Mouse (Mus musculus) stomach, embryonic 15.5 days (tissue): ENCODE measurements around the gene Tmem107. TPM values are rescaled to one million over a fixed set of nuclear protein-coding genes. Genes with fewer than 3 reads are reported as not detected.

Source experiments
- ATAC-seq: fragments of 200-750 bp; cut with Nextera tagmentation; 2 replicates; pipeline ENCODE4 v1.8.0; 2017; ENCODE audit warnings: low read depth, moderate number of reproducible peaks, moderate TSS enrichment; ENCODE audit not compliant: insufficient read depth, low FRiP score
- H3K27ac ChIP-seq: fragments of 300-500 bp; sonication (generic); 2 replicates; pipeline ENCODE4 v1.5.1; 2015; ENCODE audit warnings: mild to moderate bottlenecking, inconsistent platforms
- H3K27me3 ChIP-seq: fragments of 300-500 bp; sonication (generic); replicated peaks from 2 replicates; pipeline ENCODE4 v1.6.1; 2015; ENCODE audit warnings: inconsistent platforms
- H3K36me3 ChIP-seq: fragments of 300-500 bp; sonication (generic); 2 replicates; pipeline ENCODE4 v1.6.1; 2015; ENCODE audit warnings: inconsistent platforms
- H3K4me1 ChIP-seq: fragments of 300-500 bp; sonication (generic); 2 replicates; pipeline ENCODE4 v1.6.1; 2015; ENCODE audit warnings: inconsistent platforms
- H3K4me2 ChIP-seq: fragments of 300-500 bp; sonication (generic); 2 replicates; pipeline ENCODE4 v1.6.1; 2015; ENCODE audit warnings: mild to moderate bottlenecking, inconsistent platforms
- H3K4me3 ChIP-seq: fragments of 300-500 bp; sonication (generic); replicated peaks from 2 replicates; pipeline ENCODE4 v1.5.1; 2015; ENCODE audit warnings: inconsistent platforms
- H3K9ac ChIP-seq: fragments of 300-500 bp; sonication (generic); 2 replicates; pipeline ENCODE4 v1.6.1; 2015; ENCODE audit warnings: inconsistent platforms
- H3K9me3 ChIP-seq: fragments of 300-500 bp; sonication (generic); 2 replicates; pipeline ENCODE4 v1.6.1; 2016; ENCODE audit warnings: inconsistent platforms
- WGBS: fragments of 180-500 bp; shearing (Covaris S2); methylation state at CpG from one replicate; pipeline ENCODE4 v1.1.7; 2015; 5-methylcytosine and 5-hydroxymethylcytosine counted together
- polyA plus RNA-seq: library from polyadenylated mRNA; unstranded; fragments of >200 nt; fragmentation: Nextera tagmentation; extraction: Ambion mirVana; gene quantifications from 2 replicates; pipeline ENCODE4 v1.2.1, GENCODE M21; 2015

Tmem107 gene
- 49.6 and 55.0 TPM in 2 replicates for polyA plus RNA-seq

- H3K4me1 ChIP-seq = peaks cover 40% of the 10 kb centered on the region
Measured at GRCm38 (mm10) chr11:69070590-69071222, at the start of gene Tmem107. Gene Tmem107, plus strand, starts transcription at chr11:69070806.

GRCm38 (mm10) chr11:69026562-69026961, 44.0 kb upstream of the Tmem107 start:
- Histone ChIP-seq H3K27me3 (no peaks in the 10 kb centered on the region), H3K9ac (no peak overlapping the region), H3K36me3 (peaks cover 68% of the 10 kb centered on the region), H3K4me2 (no peak overlapping the region), H3K27ac (no peak overlapping the region), H3K4me3 (no peak overlapping the region), H3K4me1 (no peaks in the 10 kb centered on the region), H3K9me3 (no peaks in the 10 kb centered on the region)
- 96% methylated on average over 3 of the region's 3 CpGs for WGBS
- no peak for ATAC-seq

More at GRCm38 (mm10) chr11:69070590-69071222, at the start of gene Tmem107:
- peak within 1 kb of the TSS; percentile 63 for H3K4me3 ChIP-seq
- no peaks in the 10 kb centered on the region for H3K9me3 ChIP-seq
- H3K27me3 ChIP-seq = no peaks in the 10 kb centered on the region
- WGBS = under 1% methylated on average over 47 of the region's 47 CpGs
- no peaks in the 10 kb centered on the region for H3K36me3 ChIP-seq
- peak within 1 kb of the TSS; percentile 90 for H3K4me2 ChIP-seq
- H3K9ac ChIP-seq = peak within 1 kb of the TSS; percentile 68
- peak; percentile 86 for ATAC-seq
- H3K27ac ChIP-seq = peak within 1 kb of the TSS; percentile 92

GRCm38 (mm10) chr11:69028805-69029204, 41.8 kb upstream of the Tmem107 start:
- Histone ChIP-seq H3K27ac (no peak overlapping the region), H3K4me1 (no peaks in the 10 kb centered on the region), H3K9me3 (no peaks in the 10 kb centered on the region), H3K4me2 (no peak overlapping the region), H3K4me3 (no peak overlapping the region), H3K36me3 (peaks cover 61% of the 10 kb centered on the region), H3K27me3 (no peaks in the 10 kb centered on the region), H3K9ac (no peak overlapping the region)
- ATAC-seq = no peak
- 68% methylated on average over 2 of the region's 2 CpGs for WGBS

GRCm38 (mm10) chr11:69033552-69033951, 37.1 kb upstream of the Tmem107 start:
- Histone ChIP-seq H3K27ac (no peak overlapping the region), H3K36me3 (peaks cover 42% of the 10 kb centered on the region), H3K4me1 (peaks cover 10% of the 10 kb centered on the region), H3K27me3 (no peaks in the 10 kb centered on the region), H3K4me3 (no peak overlapping the region), H3K4me2 (no peak overlapping the region), H3K9me3 (no peaks in the 10 kb centered on the region), H3K9ac (no peak overlapping the region)
- ATAC-seq = no peak
- WGBS = 72% methylated on average over 9 of the region's 9 CpGs

- no peaks in the 10 kb centered on the region for H3K9me3 ChIP-seq
- no peak overlapping the region for H3K27ac ChIP-seq
- no peak overlapping the region for H3K4me3 ChIP-seq
- no peak for ATAC-seq
- H3K4me2 ChIP-seq = no peak overlapping the region
- WGBS = 89% methylated on average over 3 of the region's 3 CpGs
- H3K9ac ChIP-seq = no peak overlapping the region
- no peaks in the 10 kb centered on the region for H3K27me3 ChIP-seq
- peaks cover 20% of the 10 kb centered on the region for H3K4me1 ChIP-seq
- peaks cover 38% of the 10 kb centered on the region for H3K36me3 ChIP-seq
Measured at GRCm38 (mm10) chr11:69034585-69034984, 36.0 kb upstream of the Tmem107 start.

GRCm38 (mm10) chr11:69035411-69035810, 35.2 kb upstream of the Tmem107 start:
- Histone ChIP-seq H3K4me3 (no peak overlapping the region; the same call in 1 of the 2 replicates), H3K27ac (peak overlapping the region; percentile 55), H3K27me3 (no peaks in the 10 kb centered on the region), H3K36me3 (peaks cover 34% of the 10 kb centered on the region), H3K9ac (no peak overlapping the region), H3K9me3 (no peaks in the 10 kb centered on the region), H3K4me1 (peaks cover 22% of the 10 kb centered on the region), H3K4me2 (peak overlapping the region; percentile 59)
- no peak for ATAC-seq
- WGBS = 85% methylated on average over 9 of the region's 9 CpGs

- peak; percentile 17; the same call in 1 of the 2 replicates for ATAC-seq
- H3K9me3 ChIP-seq = no peaks in the 10 kb centered on the region
- no peaks in the 10 kb centered on the region for H3K27me3 ChIP-seq
- peaks cover 34% of the 10 kb centered on the region for H3K36me3 ChIP-seq
- peak overlapping the region; percentile 73; the same call in 1 of the 2 replicates for H3K4me3 ChIP-seq
- peaks cover 22% of the 10 kb centered on the region for H3K4me1 ChIP-seq
- WGBS = 7% methylated on average over 8 of the region's 8 CpGs
- peak overlapping the region; percentile 55 for H3K27ac ChIP-seq
- H3K9ac ChIP-seq = no peak overlapping the region
- H3K4me2 ChIP-seq = peak overlapping the region; percentile 59
Measured at GRCm38 (mm10) chr11:69035849-69036248, 34.8 kb upstream of the Tmem107 start.

GRCm38 (mm10) chr11:69036486-69037230, 33.9 kb upstream of the Tmem107 start:
- H3K9ac ChIP-seq = peak overlapping the region; percentile 67
- peak overlapping the region; percentile 88 for H3K27ac ChIP-seq
- no peaks in the 10 kb centered on the region for H3K27me3 ChIP-seq
- peak overlapping the region; percentile 59 for H3K4me2 ChIP-seq
- H3K36me3 ChIP-seq = peaks cover 30% of the 10 kb centered on the region
- peaks cover 22% of the 10 kb centered on the region for H3K4me1 ChIP-seq
- 9% methylated on average over 20 of the region's 20 CpGs for WGBS
- no peaks in the 10 kb centered on the region for H3K9me3 ChIP-seq
- ATAC-seq = 0 out of 2 replicates have a peak, but pooled peaks have one; percentile 16
- peak overlapping the region; percentile 73 for H3K4me3 ChIP-seq

GRCm38 (mm10) chr11:69037231-69038061, 33.2 kb upstream of the Tmem107 start:
- Histone ChIP-seq H3K4me3 (peak overlapping the region; percentile 73), H3K9me3 (no peaks in the 10 kb centered on the region), H3K4me2 (peak overlapping the region; percentile 59), H3K9ac (peak overlapping the region; percentile 67), H3K4me1 (peaks cover 22% of the 10 kb centered on the region), H3K27me3 (no peaks in the 10 kb centered on the region), H3K27ac (peak overlapping the region; percentile 88), H3K36me3 (peaks cover 28% of the 10 kb centered on the region)
- peak; percentile 24; the same call in 1 of the 2 replicates for ATAC-seq
- under 1% methylated on average over 34 of the region's 34 CpGs for WGBS

GRCm38 (mm10) chr11:69038173-69038572, 32.4 kb upstream of the Tmem107 start:
- Histone ChIP-seq H3K4me2 (no peak overlapping the region), H3K27ac (no peak overlapping the region)

GRCm38 (mm10) chr11:69045531-69046394, 24.8 kb upstream of the Tmem107 start, which contains the start of gene Aurkb:
Gene Aurkb, plus strand, starts transcription at chr11:69045647.
- H3K36me3 ChIP-seq = peaks cover 18% of the 10 kb centered on the region; the same call in 1 of the 2 replicates
- under 1% methylated on average over 54 of the region's 54 CpGs for WGBS
- ATAC-seq = peak; percentile 79
- H3K4me2 ChIP-seq = peak within 1 kb of the TSS; percentile 63
- no peaks in the 10 kb centered on the region for H3K27me3 ChIP-seq
- H3K9me3 ChIP-seq = no peaks in the 10 kb centered on the region
- H3K4me3 ChIP-seq = peak within 1 kb of the TSS; percentile 73
- peak within 1 kb of the TSS; percentile 63; the same call in 1 of the 2 replicates for H3K9ac ChIP-seq
- H3K27ac ChIP-seq = peak within 1 kb of the TSS; percentile 84
- H3K4me1 ChIP-seq = peaks cover 16% of the 10 kb centered on the region; the same call in 1 of the 2 replicates

More at GRCm38 (mm10) chr11:69038173-69038572, 32.4 kb upstream of the Tmem107 start:
- H3K27me3 ChIP-seq = no peaks in the 10 kb centered on the region
- H3K9me3 ChIP-seq = no peaks in the 10 kb centered on the region
- H3K9ac ChIP-seq = no peak overlapping the region
- H3K36me3 ChIP-seq = peaks cover 21% of the 10 kb centered on the region
- no peak for ATAC-seq
- 78% methylated on average over 5 of the region's 5 CpGs for WGBS
- H3K4me3 ChIP-seq = no peak overlapping the region
- H3K4me1 ChIP-seq = peaks cover 22% of the 10 kb centered on the region
